Mouse (Mus musculus): Measurements from ENCODE around the gene Zbtb21.
A peak's percentile ranks its signal among the peaks of the same experiment; 100 is the strongest.
"Not testable (repeated sequence)": the region's sequence is repeated elsewhere in the genome, so short reads cannot be mapped to it uniquely, and the experiment has no call there.

The Zbtb21 gene

GRCm38 (mm10) chr16:97946993-97947392 lies 15.4 kb downstream of the Zbtb21 start:
- not testable (repeated sequence) for DNase-seq (ENCODE audit: low spot score)

GRCm38 (mm10) chr16:97941844-97942243 lies 20.6 kb downstream of the Zbtb21 start:
- no peak for DNase-seq (ENCODE audit: low spot score)

GRCm38 (mm10) chr16:97940471-97940973 lies 21.9 kb downstream of the Zbtb21 start:
- DNase-seq (ENCODE audit: low spot score): no peak

- no peak for DNase-seq (ENCODE audit: low spot score)
Observed at GRCm38 (mm10) chr16:97935815-97936214, 26.6 kb downstream of the Zbtb21 start.

- DNase-seq (ENCODE audit: low spot score): no peak
Observed at GRCm38 (mm10) chr16:97930231-97930630, 32.2 kb downstream of the Zbtb21 start.

GRCm38 (mm10) chr16:97929520-97929919 lies 32.9 kb downstream of the Zbtb21 start:
- no peak for DNase-seq (ENCODE audit: low spot score)

- DNase-seq (ENCODE audit: low spot score): no peak
Observed at GRCm38 (mm10) chr16:97927331-97927938, 35.0 kb downstream of the Zbtb21 start.

- no peak for DNase-seq (ENCODE audit: low spot score)
Observed at GRCm38 (mm10) chr16:97926381-97926780, 36.0 kb downstream of the Zbtb21 start.

- no peak for DNase-seq (ENCODE audit: low spot score)
Observed at GRCm38 (mm10) chr16:97925760-97926159, 36.7 kb downstream of the Zbtb21 start.

- DNase-seq (ENCODE audit: low spot score): no peak
Observed at GRCm38 (mm10) chr16:97923700-97924099, 38.7 kb downstream of the Zbtb21 start.

GRCm38 (mm10) chr16:97922779-97923126 lies 39.7 kb downstream of the Zbtb21 start:
- DNase-seq (ENCODE audit: low spot score): no peak

- DNase-seq (ENCODE audit: low spot score): peak; percentile 86
Observed at GRCm38 (mm10) chr16:97921961-97922778, 40.3 kb downstream of the Zbtb21 start.

GRCm38 (mm10) chr16:97920621-97921020 lies 41.8 kb downstream of the Zbtb21 start:
- DNase-seq (ENCODE audit: low spot score): no peak

- no peak for DNase-seq (ENCODE audit: low spot score)
Observed at GRCm38 (mm10) chr16:97919793-97920192, 42.6 kb downstream of the Zbtb21 start.

- DNase-seq (ENCODE audit: low spot score): peak; percentile 11
Observed at GRCm38 (mm10) chr16:97912873-97913272, 49.5 kb downstream of the Zbtb21 start.

GRCm38 (mm10) chr16:97909356-97909755 lies 53.1 kb downstream of the Zbtb21 start:
- no peak for DNase-seq (ENCODE audit: low spot score)

GRCm38 (mm10) chr16:97907496-97907895 lies 54.9 kb downstream of the Zbtb21 start:
- DNase-seq (ENCODE audit: low spot score): no peak

- peak; percentile 41 for DNase-seq (ENCODE audit: low spot score)
Observed at GRCm38 (mm10) chr16:97906337-97906736, 56.1 kb downstream of the Zbtb21 start.

- peak; percentile 52 for DNase-seq (ENCODE audit: low spot score)
Observed at GRCm38 (mm10) chr16:97905449-97905991, 56.9 kb downstream of the Zbtb21 start.

GRCm38 (mm10) chr16:97904035-97904434 lies 58.4 kb downstream of the Zbtb21 start:
- DNase-seq (ENCODE audit: low spot score): no peak

GRCm38 (mm10) chr16:97897346-97898024 lies 64.9 kb downstream of the Zbtb21 start:
- no peak for DNase-seq (ENCODE audit: low spot score)
